Comparison of ENCODE assay signal across 10 mouse cellular contexts in the genomic region with DNA sequence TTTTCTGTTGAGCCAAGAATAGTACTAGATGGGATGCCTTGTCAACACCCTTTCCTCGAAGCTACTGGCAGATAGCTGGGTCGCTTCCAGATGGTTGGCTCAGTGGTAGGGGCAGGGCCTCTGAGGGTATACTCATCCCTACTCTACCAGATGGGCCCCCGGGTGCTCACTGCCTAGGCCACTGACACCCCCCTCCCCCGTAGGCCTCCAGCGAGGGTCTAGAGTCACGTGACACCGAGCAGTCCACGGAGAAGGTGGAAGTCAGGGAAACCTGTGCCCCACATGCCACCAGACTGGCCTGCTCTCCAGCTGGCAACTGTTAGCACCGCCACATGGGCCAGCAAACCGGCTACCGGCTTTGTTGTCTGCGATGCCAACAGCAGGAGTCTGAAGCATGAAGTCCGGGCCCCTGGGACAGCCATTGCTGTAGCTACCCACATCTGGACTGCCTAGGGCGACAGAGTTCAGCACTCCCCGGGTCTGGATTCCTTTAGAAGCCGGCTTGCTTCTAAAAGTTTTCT.
DNase-seq lines count a peak whose midpoint lies in the region; ATAC-seq and TF ChIP-seq lines count a peak whose summit lies in the region.
"Had no signal": no experiment of that assay in that cellular context is flagged by ENCODE, and none has a peak within 500 bp of the region (broad histone marks: within the 10 kb centered on the region; RNA-seq: fewer than 3 reads in every experiment).

No protein-coding gene starts in this region.

- no peaks in the 10 kb centered on the region for H3K9me3 ChIP-seq in hindbrain, postnatal 0 days (ENCODE audit: low read length)
- no peaks in the 10 kb centered on the region for H3K9me3 ChIP-seq in hindbrain, embryonic 14.5 days (ENCODE audit: control insufficient read depth, low read length)
- no peaks in the 10 kb centered on the region for H3K9me3 ChIP-seq in limb, embryonic 11.5 days (ENCODE audit: control insufficient read depth, low read length)
- H3K9me3 ChIP-seq: hindbrain, embryonic 15.5 days had no signal

- no peaks in the 10 kb centered on the region for H3K36me3 ChIP-seq in hindbrain, postnatal 0 days (ENCODE audit: insufficient read depth, low read length)
- no peaks in the 10 kb centered on the region for H3K36me3 ChIP-seq in hindbrain, embryonic 14.5 days (replicated peaks; ENCODE audit: control insufficient read depth, insufficient read depth)
- no peaks in the 10 kb centered on the region for H3K36me3 ChIP-seq in heart, adult 2 months (ENCODE audit: control insufficient read depth, insufficient read depth, low read length)
- no peaks in the 10 kb centered on the region for H3K36me3 ChIP-seq in limb, embryonic 11.5 days (ENCODE audit: control insufficient read depth, insufficient read depth, low read length)
- H3K36me3 ChIP-seq: G1E; hindbrain, embryonic 15.5 days had no signal

- TF ChIP-seq POLR2A in heart, adult 2 months (IDR thresholded peaks at IDR 0.05; ENCODE audit: insufficient read depth, low read depth, low read length): no peak

- no peak overlapping the region for H3K4me3 ChIP-seq in hindbrain, postnatal 0 days (ENCODE audit: low read length)
- H3K4me3 ChIP-seq in hindbrain, embryonic 14.5 days (replicated peaks; ENCODE audit: low read length): no peak overlapping the region
- H3K4me3 ChIP-seq in heart, adult 2 months: no peak overlapping the region
- no peak overlapping the region for H3K4me3 ChIP-seq in limb, embryonic 11.5 days (ENCODE audit: low read depth, low read length)
- H3K4me3 ChIP-seq: hindbrain, embryonic 15.5 days had no signal

- no peak for DNase-seq in hindbrain, postnatal 0 days (ENCODE audit: low spot score)
- DNase-seq in hindbrain, embryonic 14.5 days (ENCODE audit: low spot score): no peak
- peak; percentile 61 for DNase-seq in embryo, embryonic 11 days
- DNase-seq in heart, adult 2 months: peak; percentile 45 to 60
- DNase-seq in limb, embryonic 11.5 days (ENCODE audit: low spot score): peak; percentile 74
- DNase-seq in kidney, adult 18-20 months: no peak
- DNase-seq in spleen, postnatal 14 days (ENCODE audit: low spot score in 2 of 2): no peak
- DNase-seq: liver, postnatal 0 days had no signal

- no peaks in the 10 kb centered on the region for H3K79me2 ChIP-seq in heart, adult 2 months (replicated peaks; ENCODE audit: control insufficient read depth, insufficient read depth, low read length)

- 0 out of 2 replicates have a peak, but pooled peaks have one; percentile 12 for ATAC-seq in hindbrain, postnatal 0 days
- no peak for ATAC-seq in hindbrain, embryonic 14.5 days (ENCODE audit: low FRiP score)
- ATAC-seq in limb, embryonic 11.5 days (ENCODE audit: insufficient number of reproducible peaks, low FRiP score, low TSS enrichment, low read depth): peak; percentile 75
- ATAC-seq: liver, postnatal 0 days had no signal

- no peak for TF ChIP-seq CTCF in hindbrain, postnatal 0 days (IDR thresholded peaks at IDR 0.05; ENCODE audit: low read depth)
- no peak for TF ChIP-seq CTCF in heart, adult 2 months (IDR thresholded peaks at IDR 0.05)

- intact Hi-C loops in heart, adult 2 months (cut with DNase I): no loop called here

- WGBS in hindbrain, postnatal 0 days: 65% methylated on average over 16 of the region's 16 CpGs
- 70% methylated on average over 16 of the region's 16 CpGs for WGBS in hindbrain, embryonic 14.5 days
- WGBS in heart, adult 2 months: 38% methylated on average over 16 of the region's 16 CpGs
- WGBS in limb, embryonic 11.5 days: 44% methylated on average over 16 of the region's 16 CpGs

- H3K27ac ChIP-seq in hindbrain, postnatal 0 days: no peak overlapping the region
- H3K27ac ChIP-seq in hindbrain, embryonic 14.5 days: no peak overlapping the region
- H3K27ac ChIP-seq in heart, adult 2 months: no peak overlapping the region
- peak overlapping the region; percentile 22; the same call in 1 of the 2 replicates for H3K27ac ChIP-seq in limb, embryonic 11.5 days (replicated peaks; ENCODE audit: low read depth, low read length)
- H3K27ac ChIP-seq: hindbrain, embryonic 15.5 days had no signal

- no peaks in the 10 kb centered on the region for H3K27me3 ChIP-seq in hindbrain, postnatal 0 days (ENCODE audit: insufficient read depth, low read length)
- H3K27me3 ChIP-seq in hindbrain, embryonic 14.5 days (ENCODE audit: control insufficient read depth, insufficient read depth, low read length): no peaks in the 10 kb centered on the region
- no peaks in the 10 kb centered on the region for H3K27me3 ChIP-seq in heart, adult 2 months (ENCODE audit: control insufficient read depth, insufficient read depth, low read length)
- H3K27me3 ChIP-seq in limb, embryonic 11.5 days (ENCODE audit: control insufficient read depth, insufficient read depth, low read length): no peaks in the 10 kb centered on the region
- H3K27me3 ChIP-seq: hindbrain, embryonic 15.5 days had no signal

- H3K9ac ChIP-seq in hindbrain, postnatal 0 days (replicated peaks; ENCODE audit: low read length): no peak overlapping the region
- no peak overlapping the region for H3K9ac ChIP-seq in hindbrain, embryonic 14.5 days
- H3K9ac ChIP-seq in heart, adult 2 months (ENCODE audit: low read depth, low read length): no peak overlapping the region
- H3K9ac ChIP-seq in limb, embryonic 11.5 days (ENCODE audit: low read length): no peak overlapping the region
- H3K9ac ChIP-seq: hindbrain, embryonic 15.5 days; liver, postnatal 0 days had no signal

- TF ChIP-seq EP300 in heart, adult 2 months (IDR thresholded peaks at IDR 0.05; ENCODE audit: insufficient read depth, low read depth, low read length): no peak

- no peak overlapping the region for H3K4me2 ChIP-seq in hindbrain, postnatal 0 days (ENCODE audit: low read depth, low read length)
- no peak overlapping the region for H3K4me2 ChIP-seq in hindbrain, embryonic 14.5 days (replicated peaks)
- no peak overlapping the region; the same call in 1 of the 2 replicates for H3K4me2 ChIP-seq in limb, embryonic 11.5 days (ENCODE audit: low read depth, severe bottlenecking)
- H3K4me2 ChIP-seq: hindbrain, embryonic 15.5 days had no signal

- H3K4me1 ChIP-seq in hindbrain, postnatal 0 days (ENCODE audit: insufficient read depth, low read length): no peaks in the 10 kb centered on the region
- H3K4me1 ChIP-seq in hindbrain, embryonic 14.5 days (replicated peaks; ENCODE audit: control insufficient read depth, insufficient read depth, low read length): no peaks in the 10 kb centered on the region
- H3K4me1 ChIP-seq in heart, adult 2 months (ENCODE audit: control insufficient read depth, insufficient read depth, low read length): no peaks in the 10 kb centered on the region
- H3K4me1 ChIP-seq in limb, embryonic 11.5 days (ENCODE audit: control insufficient read depth, insufficient read depth, low read length): 0 out of 2 replicates have a peak, but pooled peaks cover 2% of the 10 kb centered on the region
- H3K4me1 ChIP-seq: hindbrain, embryonic 15.5 days had no signal

Comparison
In these comparisons a context has a peak if more than half of its experiments do, and no peak if none do; other contexts are left out.
1. DNase-seq: peak in embryo, embryonic 11 days (single experiment), heart, adult 2 months (2 of 2) and limb, embryonic 11.5 days (single experiment); none in hindbrain, postnatal 0 days (single experiment), hindbrain, embryonic 14.5 days (single experiment), kidney, adult 18-20 months (single experiment) and spleen, postnatal 14 days (0 of 2).